Mouse (Mus musculus) MEL (cell line): ENCODE data around the gene Syne2. TPM values are rescaled to one million over a fixed set of nuclear protein-coding genes. Genes with fewer than 3 reads are reported as not detected.

Source experiments
- DNase-seq: peaks from one replicate; pipeline ENCODE4 v3.0.0; 2011; ENCODE audit warnings: low read depth, low spot score
- H3K27ac ChIP-seq: 2 replicates; pipeline ENCODE4 v1.5.1; 2012; ENCODE audit warnings: low read depth, mild to moderate bottlenecking, control low read depth, low read length, moderate library complexity; ENCODE audit not compliant: control insufficient read depth
- H3K27me3 ChIP-seq, 2 experiments: fragments of 150-350 bp in 1 of 2; sonication (generic) in 1 of 2; 2 replicates each; pipeline ENCODE4 v1.6.1; 2012; ENCODE audit warnings: low read length in 2 of 2, mild to moderate bottlenecking in 2 of 2, improper control_type of control experiment in 1 of 2, moderate library complexity in 1 of 2; ENCODE audit not compliant: insufficient read depth in 2 of 2, control insufficient read depth in 1 of 2
- H3K36me3 ChIP-seq, 2 experiments: 2 replicates each; pipeline ENCODE4 v1.6.1; 2012 to 2014; ENCODE audit warnings: low read length in 2 of 2, improper control_type of control experiment in 1 of 2, inconsistent platforms in 1 of 2, mild to moderate bottlenecking in 1 of 2; ENCODE audit not compliant: insufficient read depth in 2 of 2, control insufficient read depth in 1 of 2
- H3K4me1 ChIP-seq, 2 experiments: fragments of 150-350 bp in 1 of 2; sonication (generic) in 1 of 2; 2 replicates each; pipeline ENCODE4 v1.6.1; 2012; ENCODE audit warnings: low read length in 2 of 2, improper control_type of control experiment in 1 of 2, mild to moderate bottlenecking in 1 of 2; ENCODE audit not compliant: insufficient read depth in 2 of 2, control insufficient read depth in 1 of 2
- H3K4me3 ChIP-seq, 2 experiments: fragments of 150-350 bp in 1 of 2; sonication (generic) in 1 of 2; 2 replicates each; pipeline ENCODE4 v1.5.1; 2012; ENCODE audit warnings: low read depth in 2 of 2, low read length in 2 of 2, mild to moderate bottlenecking in 2 of 2, moderate library complexity in 2 of 2, control low read depth in 1 of 2, improper control_type of control experiment in 1 of 2; ENCODE audit not compliant: control insufficient read depth in 1 of 2, insufficient read depth in 1 of 2
- H3K79me2 ChIP-seq: 2 replicates; pipeline ENCODE4 v1.6.1; 2012; ENCODE audit warnings: mild to moderate bottlenecking, low read length, moderate library complexity; ENCODE audit not compliant: control insufficient read depth, poor library complexity, insufficient read depth
- H3K9ac ChIP-seq: 2 replicates; pipeline ENCODE4 v1.6.1; 2012; ENCODE audit warnings: low read depth, mild to moderate bottlenecking, control low read depth, low read length, moderate library complexity; ENCODE audit not compliant: control insufficient read depth, poor library complexity, severe bottlenecking
- H3K9me3 ChIP-seq: fragments of 150-350 bp; sonication (generic); replicated peaks from 2 replicates; pipeline ENCODE4 v1.6.1; 2012; ENCODE audit warnings: mild to moderate bottlenecking, low read length, improper control_type of control experiment, moderate library complexity; ENCODE audit not compliant: insufficient read depth
- CHD1 ChIP-seq: IDR thresholded peaks from 2 replicates; pipeline ENCODE4 v1.6.1; 2012; ENCODE audit warnings: low read depth, mild to moderate bottlenecking, inconsistent platforms, low read length, improper control_type of control experiment
- E2F4 ChIP-seq: IDR thresholded peaks from 2 replicates; pipeline ENCODE4 v1.6.1; 2011; ENCODE audit warnings: low read depth, low read length, improper control_type of control experiment, borderline replicate concordance
- ELF1 ChIP-seq: IDR thresholded peaks from 2 replicates; pipeline ENCODE4 v1.6.1; 2014; ENCODE audit warnings: low read depth, mild to moderate bottlenecking, inconsistent platforms, low read length, improper control_type of control experiment, moderate library complexity
- EP300 ChIP-seq, 2 experiments: IDR thresholded peaks; 2 replicates each; pipeline ENCODE4 v1.6.1; 2011; ENCODE audit warnings: improper control_type of control experiment in 2 of 2, low read length in 2 of 2, low read depth in 1 of 2, mild to moderate bottlenecking in 1 of 2
- GATA1 ChIP-seq: IDR thresholded peaks from 2 replicates; pipeline ENCODE4 v1.6.1; 2011; ENCODE audit warnings: low read depth, low read length, improper control_type of control experiment
- KAT2A ChIP-seq: conservative IDR thresholded peaks from 2 replicates; pipeline ENCODE4 v1.6.1; 2012; ENCODE audit warnings: low read depth, low read length, improper control_type of control experiment, inconsistent platforms
- MAFK ChIP-seq: IDR thresholded peaks from 2 replicates; pipeline ENCODE4 v1.6.1; 2011; ENCODE audit warnings: low read depth, mild to moderate bottlenecking, low read length, improper control_type of control experiment, borderline replicate concordance
- MAZ ChIP-seq: IDR thresholded peaks from 2 replicates; pipeline ENCODE4 v1.6.1; 2012; ENCODE audit warnings: low read depth, mild to moderate bottlenecking, inconsistent platforms, low read length, improper control_type of control experiment
- MEF2A ChIP-seq: IDR thresholded peaks from 2 replicates; pipeline ENCODE4 v1.6.1; 2014; ENCODE audit warnings: low read depth, mild to moderate bottlenecking, inconsistent platforms, low read length, improper control_type of control experiment; ENCODE audit not compliant: poor library complexity, insufficient replicate concordance, severe bottlenecking; ENCODE audit errors: extremely low read depth
- MXI1 ChIP-seq: IDR thresholded peaks from 2 replicates; pipeline ENCODE4 v1.6.1; 2011; ENCODE audit warnings: mild to moderate bottlenecking, low read depth, low read length, improper control_type of control experiment
- MYC ChIP-seq: IDR thresholded peaks from 2 replicates; pipeline ENCODE4 v1.6.1; 2011; ENCODE audit warnings: low read depth, mild to moderate bottlenecking, low read length, improper control_type of control experiment, moderate library complexity
- NELFE ChIP-seq: IDR thresholded peaks from 2 replicates; pipeline ENCODE4 v1.6.1; 2011; ENCODE audit warnings: low read depth, low read length, improper control_type of control experiment
- NRF1 ChIP-seq: IDR thresholded peaks from 2 replicates; pipeline ENCODE4 v1.6.1; 2014; ENCODE audit warnings: low read depth, mild to moderate bottlenecking, inconsistent platforms, low read length, improper control_type of control experiment, moderate library complexity; ENCODE audit not compliant: poor library complexity, insufficient read depth, severe bottlenecking
- POLR2A ChIP-seq, 2 experiments: IDR thresholded peaks; 2 replicates each; pipeline ENCODE4 v1.6.1; 2011 to 2012; ENCODE audit warnings: low read length in 2 of 2, mild to moderate bottlenecking in 2 of 2, control low read depth in 1 of 2, improper control_type of control experiment in 1 of 2, low read depth in 1 of 2, moderate library complexity in 1 of 2; ENCODE audit not compliant: control insufficient read depth in 1 of 2, insufficient read depth in 1 of 2, poor library complexity in 1 of 2
- POLR2AphosphoS5 ChIP-seq: IDR thresholded peaks from 2 replicates; pipeline ENCODE4 v1.6.1; 2012; ENCODE audit warnings: low read depth, borderline replicate concordance, mild to moderate bottlenecking, inconsistent platforms, low read length, moderate library complexity, mixed read lengths
- SIN3A ChIP-seq: IDR thresholded peaks from 2 replicates; pipeline ENCODE4 v1.6.1; 2012; ENCODE audit warnings: low read length, improper control_type of control experiment, inconsistent platforms
- SMC3 ChIP-seq: IDR thresholded peaks from 2 replicates; pipeline ENCODE4 v1.6.1; 2011; ENCODE audit warnings: low read depth, low read length, improper control_type of control experiment
- TAL1 ChIP-seq: IDR thresholded peaks from 2 replicates; pipeline ENCODE4 v1.6.1; 2012; ENCODE audit warnings: mild to moderate bottlenecking, inconsistent platforms, low read length, moderate library complexity, mixed read lengths
- TBP ChIP-seq: IDR thresholded peaks from 2 replicates; pipeline ENCODE4 v1.8.0; 2011; ENCODE audit warnings: low read depth, low read length, improper control_type of control experiment
- TCF12 ChIP-seq: IDR thresholded peaks from 2 replicates; pipeline ENCODE4 v1.6.1; 2014; ENCODE audit warnings: low read depth, mild to moderate bottlenecking, inconsistent platforms, low read length, improper control_type of control experiment, moderate library complexity
- USF2 ChIP-seq, 2 experiments: IDR thresholded peaks; 2 replicates each; pipeline ENCODE4 v1.6.1; 2011 to 2012; ENCODE audit warnings: improper control_type of control experiment in 2 of 2, low read length in 2 of 2, borderline replicate concordance in 1 of 2, inconsistent platforms in 1 of 2, low read depth in 1 of 2, mild to moderate bottlenecking in 1 of 2; ENCODE audit not compliant: insufficient read depth in 1 of 2
- ZC3H11A ChIP-seq: IDR thresholded peaks from 2 replicates; pipeline ENCODE4 v1.6.1; 2012; ENCODE audit warnings: low read depth, mild to moderate bottlenecking, inconsistent platforms, low read length, improper control_type of control experiment
- ZKSCAN1 ChIP-seq: IDR thresholded peaks from 2 replicates; pipeline ENCODE4 v1.6.1; 2012; ENCODE audit warnings: low read depth, mild to moderate bottlenecking, inconsistent platforms, low read length, improper control_type of control experiment, moderate library complexity
- ZNF384 ChIP-seq: IDR thresholded peaks from 2 replicates; pipeline ENCODE4 v1.6.1; 2012; ENCODE audit warnings: low read depth, mild to moderate bottlenecking, inconsistent platforms, low read length, improper control_type of control experiment
- polyA plus RNA-seq, 2 experiments: library from polyadenylated mRNA; stranded (reverse) in 1 of 2; unstranded in 1 of 2; fragments of >175 nt in 1 of 2; fragments of >200 nt in 1 of 2; gene quantifications; 2 replicates each; pipeline versions ENCODE4 v1.2.1 to v1.2.4; 2012; ENCODE audit warnings: low replicate concordance in 2 of 2, low read depth in 1 of 2; ENCODE audit not compliant: insufficient read length in 2 of 2, insufficient read depth in 1 of 2, missing spikeins in 1 of 2
- total RNA-seq: library from RNA; depleted of rRNA; stranded (reverse); fragments of 300-350 nt; gene quantifications from 2 replicates; pipeline ENCODE4 v1.2.3, GENCODE M21; 2012

The Syne2 gene
- total and polyA plus RNA-seq, 3 experiments, result 0.06 to 0.15 TPM; not detected in 1

DNA sequence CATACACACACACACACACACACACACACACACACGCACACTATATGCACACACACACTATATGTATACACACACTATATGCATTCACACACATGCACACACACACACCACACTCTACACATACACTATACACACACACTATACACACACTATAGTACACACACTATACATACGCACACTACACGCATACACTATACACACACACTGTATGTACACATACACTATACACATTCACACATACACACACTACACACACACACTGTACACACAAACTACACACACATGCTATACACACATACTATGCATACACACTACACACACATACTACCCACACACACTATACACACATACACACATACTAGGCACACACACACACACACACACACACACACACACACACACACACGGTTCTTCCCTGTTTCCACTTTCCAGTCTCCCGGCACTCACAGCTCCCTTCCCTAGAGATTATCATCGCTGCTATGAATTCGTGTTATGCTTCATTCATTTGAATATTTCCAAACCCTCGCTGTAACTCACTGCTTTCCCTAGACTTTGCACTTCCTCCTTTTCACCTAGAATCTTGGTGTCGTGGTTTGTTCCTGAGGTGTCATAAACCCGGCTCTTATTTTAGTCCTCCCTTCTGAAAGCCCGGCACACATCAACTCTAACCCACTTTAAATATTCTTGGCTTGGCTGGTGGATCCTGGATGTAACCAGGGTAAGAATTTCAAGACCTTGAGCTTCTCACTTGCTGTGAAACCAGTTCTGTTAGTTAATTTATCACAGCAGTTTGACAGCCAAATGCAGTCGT is 15.4 kb downstream of the Syne2 start:
- DNase-seq, result no peak
- H3K27me3 ChIP-seq, result peaks cover 2 to 8% of the 10 kb centered on the region in 2 experiments; a peak in 3 of 4 replicates
- no peaks in the 10 kb centered on the region for H3K4me1 ChIP-seq
- TF ChIP-seq ZKSCAN1, result no peak
- no peak for TF ChIP-seq TAL1
- TF ChIP-seq TBP, result no peak
- TF ChIP-seq SIN3A, result no peak
- TF ChIP-seq SMC3, result no peak
- no peak for TF ChIP-seq MAFK
- TF ChIP-seq POLR2AphosphoS5, result no peak
- no peak for TF ChIP-seq MXI1
- TF ChIP-seq ZC3H11A, result no peak
- no peak for TF ChIP-seq NRF1
- TF ChIP-seq KAT2A, result no peak
- TF ChIP-seq MYC, result no peak
- TF ChIP-seq NELFE, result no peak
- no peak for TF ChIP-seq MEF2A
- no peak for TF ChIP-seq POLR2A (IDR thresholded peaks at IDR 0.05; ENCODE audit: control insufficient read depth in 1 of 2, insufficient read depth in 1 of 2, low read depth in 1 of 2, low read length in 2 of 2, poor library complexity in 1 of 2)
- TF ChIP-seq, all 39 proteins: peak for 0
- no peaks in the 10 kb centered on the region for H3K9me3 ChIP-seq
- no peak overlapping the region for H3K4me3 ChIP-seq
- no peaks in the 10 kb centered on the region for H3K36me3 ChIP-seq
- no peaks in the 10 kb centered on the region for H3K79me2 ChIP-seq
- H3K9ac ChIP-seq, result no peak overlapping the region
- no peak overlapping the region for H3K27ac ChIP-seq

DNA sequence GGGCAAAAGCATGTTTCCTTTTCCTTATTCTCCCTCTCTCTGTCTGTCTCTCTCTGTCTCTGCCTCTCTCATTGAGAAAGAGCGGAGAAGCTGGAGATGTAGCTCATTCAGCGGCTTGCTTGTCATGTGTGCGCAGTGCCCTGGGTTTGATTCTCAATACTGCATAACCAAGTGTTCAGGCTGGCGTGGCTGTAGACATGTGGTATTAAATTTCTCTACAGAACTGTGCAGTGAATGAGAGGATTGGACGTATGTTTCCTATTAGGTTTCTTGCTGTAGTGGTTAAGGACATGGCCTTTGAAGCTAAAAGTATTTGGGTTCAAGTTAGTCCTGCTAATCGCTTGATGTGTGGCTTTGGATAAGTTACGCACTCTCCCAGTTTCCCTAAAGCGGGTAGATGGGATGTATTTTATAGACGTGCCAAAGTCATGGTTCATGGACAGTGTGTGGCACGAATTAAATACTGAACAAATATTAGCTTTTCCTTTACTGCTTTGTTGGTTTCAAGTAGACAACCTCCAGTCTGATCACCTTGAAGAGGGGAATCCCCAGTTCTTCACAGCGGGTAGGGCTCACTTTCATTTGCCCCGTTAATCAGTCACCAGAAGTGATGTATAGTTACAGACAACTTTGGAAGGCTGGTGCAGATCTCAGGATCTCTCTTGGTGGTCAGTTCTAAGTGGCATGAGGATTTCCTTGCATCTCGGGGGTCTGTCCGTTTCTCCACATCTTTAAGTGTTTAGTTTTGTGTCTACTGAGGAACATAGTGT is 16.2 kb downstream of the Syne2 start:
- Histone ChIP-seq H3K79me2 (no peaks in the 10 kb centered on the region), H3K4me1 (no peaks in the 10 kb centered on the region), H3K36me3 (no peaks in the 10 kb centered on the region), H3K27ac (no peak overlapping the region), H3K27me3 (peaks cover 2 to 8% of the 10 kb centered on the region in 2 experiments; a peak in 3 of 4 replicates), H3K9ac (no peak overlapping the region), H3K9me3 (no peaks in the 10 kb centered on the region), H3K4me3 (no peak overlapping the region)
- TF ChIP-seq EP300 (IDR thresholded peaks at IDR 0.05; ENCODE audit: low read depth in 1 of 2, low read length in 2 of 2) (no peak), USF2 (IDR thresholded peaks at IDR 0.05; ENCODE audit: borderline replicate concordance in 1 of 2, insufficient read depth in 1 of 2, low read depth in 1 of 2, low read length in 2 of 2) (no peak), SMC3 (no peak), TCF12 (no peak), ZNF384 (no peak), SIN3A (no peak), GATA1 (no peak), E2F4 (no peak), MAZ (no peak), CHD1 (no peak), ELF1 (no peak)
- DNase-seq, result no peak
